Mouse (Mus musculus): ENCODE data around the gene Ttc29. TPM values are rescaled to one million over a fixed set of nuclear protein-coding genes. Genes with fewer than 3 reads are reported as not detected.

Ttc29 gene
- total RNA-seq, 4 experiments from 2014 or later = not detected

DNA sequence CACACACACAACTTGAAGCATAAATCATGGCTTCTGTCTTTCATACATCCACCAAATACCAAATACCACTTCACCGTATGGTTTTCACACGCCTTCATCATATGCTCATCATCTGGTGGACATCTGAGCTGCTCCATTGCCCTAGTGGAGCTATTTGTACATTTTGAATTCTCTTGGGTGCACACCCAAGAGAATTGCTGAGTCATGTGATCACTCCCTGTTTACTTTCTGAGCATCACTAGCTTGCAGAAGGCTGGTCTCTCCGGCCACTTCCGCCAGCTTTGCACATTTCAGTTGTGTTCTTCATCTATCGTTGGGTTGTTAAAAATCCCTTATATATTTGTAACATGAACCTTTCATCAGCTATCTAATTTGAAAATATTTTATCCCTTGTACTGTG is 65.5 kb downstream of the Ttc29 start:
- no peak for DNase-seq (ENCODE audit: low spot score)

DNA sequence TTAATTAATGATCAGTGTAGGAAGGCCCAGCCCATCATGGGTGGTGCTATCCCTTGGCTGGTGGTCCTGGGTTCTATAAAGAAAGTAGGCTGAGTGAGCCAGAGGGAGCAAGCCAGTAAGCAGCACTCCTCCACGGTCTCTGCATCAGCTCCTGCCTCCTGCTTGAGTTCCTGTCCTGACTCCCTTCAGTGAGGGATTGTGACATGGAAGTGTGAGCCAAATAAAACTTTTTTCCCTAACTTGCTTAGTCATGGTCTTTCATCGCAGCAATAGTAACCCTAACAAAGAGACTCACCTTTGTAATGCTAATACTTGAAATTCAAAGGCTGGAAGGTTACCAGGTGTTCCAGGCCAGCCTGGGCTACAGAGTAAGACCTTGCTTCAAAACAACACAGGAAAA is 71.7 kb downstream of the Ttc29 start:
- no peak for DNase-seq (ENCODE audit: low spot score)

DNA sequence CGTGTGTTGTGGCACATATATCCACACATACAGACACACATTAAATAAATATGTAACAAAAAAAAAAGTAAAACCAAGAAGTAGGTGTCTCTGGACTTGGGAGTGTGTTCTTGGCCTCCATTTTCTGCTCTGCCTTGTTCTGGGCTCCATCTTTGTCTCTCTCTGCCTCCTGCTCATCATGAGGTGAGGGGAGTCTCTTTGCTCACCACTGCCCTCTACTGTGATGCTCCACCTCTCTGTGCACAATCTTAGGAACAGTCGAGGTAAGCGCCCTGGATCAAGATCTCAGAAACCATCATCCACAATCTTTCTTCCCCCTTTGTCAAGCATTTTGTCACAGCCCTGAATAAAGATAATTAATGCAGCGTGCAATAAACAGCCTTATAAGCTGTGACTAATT is 72.3 kb downstream of the Ttc29 start:
- DNase-seq (ENCODE audit: low spot score) = no peak

DNA sequence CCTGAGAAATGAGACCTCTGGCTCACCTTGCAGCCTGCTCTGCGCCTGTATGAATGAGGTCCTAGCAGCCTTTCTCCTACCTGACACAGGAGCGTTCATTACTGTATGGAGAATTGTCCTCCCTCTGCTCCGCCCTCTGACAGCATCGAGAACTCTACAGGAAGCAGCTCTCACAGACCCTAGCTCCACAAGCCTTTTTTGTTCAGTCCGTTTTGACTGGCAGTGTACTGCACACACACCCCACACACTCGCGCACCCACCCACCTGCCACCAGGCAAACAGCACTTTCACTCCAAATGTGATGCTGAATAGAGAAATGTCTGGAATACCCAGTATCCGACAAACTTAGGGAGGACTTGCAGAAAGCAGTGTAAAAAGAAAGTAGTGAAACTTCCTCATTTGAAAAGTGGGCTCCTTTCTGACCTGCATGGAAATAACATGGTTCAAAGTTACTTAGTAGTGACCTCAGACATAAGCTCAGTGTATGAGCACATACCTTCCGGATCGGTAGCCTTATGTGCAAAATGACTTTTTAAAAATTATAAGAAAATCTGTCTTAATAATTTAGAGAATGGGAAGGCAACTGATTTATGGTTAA is 76.4 kb downstream of the Ttc29 start:
- DNase-seq (ENCODE audit: low spot score) = no peak

DNA sequence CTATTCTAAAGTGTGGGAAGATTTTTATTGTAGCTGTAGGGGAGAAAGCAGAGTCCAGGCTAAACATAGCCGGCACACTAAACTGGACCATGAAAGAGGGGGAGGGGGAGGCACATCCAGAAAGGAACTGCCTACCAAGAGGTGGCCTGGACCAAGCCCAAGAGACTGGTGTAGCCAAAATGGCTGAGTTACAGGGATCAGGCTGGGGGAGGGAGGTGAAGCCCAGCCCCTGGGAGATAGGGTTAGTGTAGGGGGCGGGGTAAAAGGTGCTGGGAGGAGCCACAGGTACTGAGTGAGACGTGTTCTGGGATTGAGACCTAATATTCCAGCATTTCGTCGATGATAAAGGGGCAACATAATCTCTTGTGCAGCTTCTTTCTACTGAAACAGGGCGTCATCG is 77.2 kb downstream of the Ttc29 start:
- no peak for DNase-seq (ENCODE audit: low spot score)

DNA sequence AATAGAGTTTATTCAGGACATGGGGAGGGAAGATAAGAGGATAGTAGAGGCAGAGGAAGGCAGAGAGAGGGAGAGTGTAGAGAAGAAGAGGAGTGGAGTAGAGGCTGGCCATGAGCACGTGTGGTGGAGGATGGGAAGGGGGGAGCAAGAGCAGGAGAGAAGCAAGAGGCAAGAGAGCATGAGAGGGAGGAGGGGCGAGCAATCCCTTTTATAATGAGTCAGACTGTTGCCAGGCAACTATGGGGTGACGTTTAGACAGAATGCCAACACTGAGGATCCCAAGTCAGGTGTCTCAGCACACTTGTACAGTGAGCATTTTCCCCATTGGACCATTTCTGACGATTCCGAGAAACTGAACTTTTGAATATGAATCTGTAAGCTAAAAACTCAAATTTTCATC is 82.4 kb downstream of the Ttc29 start:
- no peak for DNase-seq (ENCODE audit: low spot score)

DNA sequence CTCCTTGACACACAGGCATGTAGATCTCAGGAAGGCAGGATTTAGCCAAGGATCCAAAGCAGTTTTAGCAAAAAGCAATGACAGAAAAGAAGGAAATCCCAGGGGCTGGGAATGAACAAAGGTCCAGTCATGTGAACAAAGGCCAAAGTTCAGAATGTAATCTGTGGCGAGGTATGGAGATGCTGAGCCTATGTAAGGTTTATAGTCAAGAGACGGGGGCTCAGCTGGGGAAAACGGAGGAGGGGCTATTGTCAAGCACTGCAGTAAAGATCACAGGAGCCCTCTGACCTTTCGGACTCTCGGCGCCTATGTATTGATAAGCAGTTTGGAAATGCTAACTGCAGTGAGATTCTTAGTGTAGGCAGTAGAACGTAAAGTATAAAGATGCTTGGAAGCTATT is 90.5 kb downstream of the Ttc29 start:
- no peak for DNase-seq (ENCODE audit: low spot score)

DNA sequence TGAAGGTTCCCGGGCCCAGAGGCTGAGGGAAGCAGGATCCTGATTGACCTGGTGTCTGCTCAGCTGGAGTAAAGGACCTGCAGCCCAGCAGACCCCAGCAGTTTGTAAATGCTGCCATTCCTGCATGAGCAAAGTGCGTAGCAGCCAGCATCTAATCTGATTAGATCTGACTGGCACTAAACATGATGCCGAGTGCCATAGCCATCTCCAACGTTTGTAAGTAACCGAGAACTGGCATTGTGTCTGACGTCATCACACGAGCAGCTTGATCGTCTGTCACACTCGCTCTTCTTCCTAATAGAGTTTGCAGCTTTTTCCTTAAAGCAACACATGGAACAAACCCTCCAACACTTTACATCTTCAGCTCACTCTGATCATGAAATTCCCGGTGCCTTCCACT is 93.5 kb downstream of the Ttc29 start:
- DNase-seq (ENCODE audit: low spot score) = no peak

DNA sequence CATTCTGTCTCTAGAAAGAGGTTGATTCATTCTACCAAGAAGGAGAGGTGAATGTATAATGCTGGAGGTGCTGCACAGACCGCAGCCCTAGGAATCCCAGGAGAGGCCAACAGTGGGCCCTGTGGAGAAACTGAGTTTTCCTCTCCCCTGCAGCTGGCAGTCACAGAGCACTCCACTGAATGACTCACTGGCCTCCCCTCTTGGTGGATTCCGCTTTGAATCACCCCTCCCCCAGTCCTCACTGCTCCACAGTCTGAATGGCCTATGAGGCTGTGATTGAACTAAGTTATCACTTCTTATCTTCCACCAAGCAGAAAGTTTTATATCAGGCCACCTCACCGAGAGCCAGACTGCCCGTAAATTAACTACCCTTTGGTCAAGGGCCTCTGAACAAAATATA is 94.0 kb downstream of the Ttc29 start:
- DNase-seq (ENCODE audit: low spot score) = no peak

DNA sequence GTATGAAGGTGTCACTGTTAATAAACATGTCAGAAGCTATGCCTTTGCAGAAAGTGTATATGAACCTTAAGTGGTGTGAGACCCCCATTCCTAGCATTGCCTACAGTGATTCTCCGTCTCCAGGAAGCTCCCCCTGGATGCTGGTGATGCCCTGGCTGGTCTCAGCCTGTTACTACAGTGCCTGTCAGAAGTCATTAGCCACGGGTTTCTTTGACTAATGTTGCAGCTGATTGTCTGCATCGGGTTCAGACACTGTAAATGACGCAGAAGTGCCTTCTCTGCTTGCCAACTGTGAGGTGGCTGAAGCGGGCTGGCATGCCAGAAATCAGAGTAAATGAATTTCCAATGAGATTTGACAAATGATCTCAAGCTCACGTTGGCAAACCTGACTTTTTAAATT is 96.4 kb downstream of the Ttc29 start:
- no peak for DNase-seq (ENCODE audit: low spot score)

DNA sequence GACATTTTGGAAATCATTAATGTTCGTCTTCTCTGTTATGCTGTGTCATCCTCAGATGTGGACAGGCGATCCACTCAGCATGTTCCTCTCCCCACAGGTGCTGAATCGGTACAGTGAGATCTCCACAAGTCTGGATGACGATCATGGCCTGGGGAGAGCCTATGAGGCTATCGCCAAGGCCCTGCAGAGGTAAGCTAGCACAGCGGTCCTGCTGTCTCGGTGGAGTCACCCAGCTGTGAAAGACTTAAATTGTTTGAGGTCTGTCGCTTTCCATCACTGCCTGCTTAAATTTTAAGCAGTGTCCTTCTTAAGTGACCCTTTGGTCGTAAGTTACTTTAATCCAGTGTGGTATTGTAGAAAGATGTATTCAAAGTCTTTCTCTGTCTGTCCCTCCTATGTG is 102.5 kb downstream of the Ttc29 start:
- DNase-seq (ENCODE audit: low spot score) = no peak

DNA sequence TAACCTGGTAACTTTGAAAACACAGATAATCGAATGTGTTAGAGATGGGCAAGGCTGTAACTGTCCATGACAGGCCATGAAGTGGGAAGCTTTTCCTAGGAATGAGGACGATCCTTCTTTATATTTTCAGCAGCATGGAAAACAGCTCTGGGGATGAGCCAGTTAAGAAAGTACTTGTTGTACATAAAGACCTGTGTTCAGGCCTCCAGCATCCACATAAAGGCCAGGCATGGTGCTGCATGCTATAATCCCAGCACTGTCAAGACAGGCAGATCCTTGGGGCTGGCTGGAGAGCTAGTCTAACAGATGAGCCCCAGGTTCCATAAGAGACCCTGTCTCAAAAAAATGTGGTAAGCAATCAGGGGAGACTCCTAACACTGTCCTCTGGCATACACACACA is 104.6 kb downstream of the Ttc29 start:
- DNase-seq (ENCODE audit: low spot score) = no peak

DNA sequence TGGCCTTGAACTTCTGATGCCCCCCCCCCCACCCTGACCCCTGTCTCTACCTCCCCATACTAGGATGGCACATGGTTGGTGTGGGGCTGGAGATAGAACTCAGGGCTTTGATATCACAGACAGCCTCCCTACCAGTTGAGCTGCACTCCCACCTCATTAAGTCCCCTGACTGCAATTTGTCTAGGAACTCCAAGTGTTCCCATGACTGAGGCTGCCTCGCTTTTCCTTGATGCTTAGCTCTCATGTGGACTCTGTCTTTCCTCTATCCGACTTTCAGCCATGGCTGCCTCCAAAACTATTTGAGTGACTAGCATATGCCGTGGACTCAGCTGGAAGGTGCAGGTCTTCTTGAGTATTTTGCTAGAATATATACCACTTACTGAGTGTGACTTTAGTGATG is 110.3 kb downstream of the Ttc29 start:
- no peak for DNase-seq (ENCODE audit: low spot score)

DNA sequence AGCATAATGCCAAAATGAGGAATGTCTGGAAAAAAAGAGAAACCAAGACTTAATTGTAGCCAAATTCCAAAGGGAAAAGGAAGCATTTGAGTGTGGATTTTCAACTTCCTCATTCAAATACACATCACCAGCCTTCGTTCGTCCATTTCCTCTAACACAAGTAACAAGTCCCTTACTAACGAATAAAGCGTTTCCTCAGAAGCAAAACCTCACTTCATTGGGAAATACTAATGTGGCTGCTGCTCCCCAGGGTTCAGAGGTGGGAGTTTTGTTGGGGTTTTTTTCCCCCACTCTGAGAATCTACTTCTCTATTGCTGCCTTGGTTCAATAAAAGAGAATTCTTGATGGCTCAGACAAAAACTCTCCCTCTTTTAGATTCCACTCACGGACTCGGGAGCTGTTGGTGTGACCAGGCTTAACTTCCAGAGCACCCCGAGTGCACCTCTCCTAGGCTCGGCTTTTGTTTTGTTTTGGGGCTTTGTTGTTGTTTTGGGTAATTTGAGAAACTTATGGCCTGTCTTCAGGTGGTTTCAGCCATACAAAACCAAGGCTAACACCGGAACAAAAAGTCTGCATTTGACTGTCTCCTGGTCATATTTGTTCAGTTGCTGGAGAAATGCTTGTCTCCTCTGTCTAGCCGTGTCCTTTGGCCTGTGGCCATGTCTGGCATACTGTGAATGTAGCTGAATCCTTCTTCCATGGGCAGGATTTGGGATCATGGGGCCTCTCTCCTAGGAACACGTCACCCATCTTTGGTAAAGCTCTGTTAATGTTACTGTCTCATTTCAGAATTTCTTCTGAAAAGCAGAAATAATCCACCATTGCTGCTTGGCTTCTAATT is 127.8 kb downstream of the Ttc29 start:
- DNase-seq (ENCODE audit: low spot score) = no peak

DNA sequence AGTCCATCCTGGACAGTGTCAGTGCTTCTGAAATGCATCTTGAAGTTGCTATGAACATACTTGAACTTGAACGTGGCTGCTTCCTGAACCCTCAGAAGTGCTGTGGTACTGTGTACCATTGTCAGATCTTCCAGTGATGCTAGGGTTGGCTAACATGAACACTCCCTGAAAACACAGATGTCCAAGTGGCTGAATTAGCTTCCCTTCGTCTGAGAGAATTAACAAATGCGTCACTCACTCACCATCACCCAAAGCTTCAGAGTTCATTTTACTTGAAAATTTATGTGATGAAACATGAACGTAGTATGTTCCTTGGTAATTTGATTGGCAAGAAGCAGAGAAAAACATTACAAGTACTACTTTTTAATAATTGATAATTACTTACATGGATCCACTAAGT is 129.1 kb downstream of the Ttc29 start:
- DNase-seq (ENCODE audit: low spot score) = no peak

DNA sequence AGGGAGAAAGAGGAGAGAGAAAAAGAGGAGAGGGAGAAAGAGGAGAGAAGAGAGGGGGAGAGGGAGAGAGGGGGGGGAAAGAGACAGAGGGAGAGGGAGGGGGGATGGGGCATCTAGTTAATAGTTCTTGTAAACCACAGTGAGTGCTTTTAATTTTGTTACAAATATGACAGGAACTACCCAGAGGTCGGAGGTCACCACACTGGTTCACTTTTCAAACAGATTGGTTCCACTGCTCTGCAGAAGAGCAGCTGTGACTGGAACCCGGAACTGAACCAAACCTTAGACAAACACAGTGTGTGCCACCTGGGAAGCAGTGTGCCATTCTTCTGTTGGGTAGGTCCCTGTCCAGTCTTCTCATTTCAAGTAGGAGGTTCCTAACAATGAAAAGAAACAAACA is 130.9 kb downstream of the Ttc29 start:
- DNase-seq (ENCODE audit: low spot score) = no peak

DNA sequence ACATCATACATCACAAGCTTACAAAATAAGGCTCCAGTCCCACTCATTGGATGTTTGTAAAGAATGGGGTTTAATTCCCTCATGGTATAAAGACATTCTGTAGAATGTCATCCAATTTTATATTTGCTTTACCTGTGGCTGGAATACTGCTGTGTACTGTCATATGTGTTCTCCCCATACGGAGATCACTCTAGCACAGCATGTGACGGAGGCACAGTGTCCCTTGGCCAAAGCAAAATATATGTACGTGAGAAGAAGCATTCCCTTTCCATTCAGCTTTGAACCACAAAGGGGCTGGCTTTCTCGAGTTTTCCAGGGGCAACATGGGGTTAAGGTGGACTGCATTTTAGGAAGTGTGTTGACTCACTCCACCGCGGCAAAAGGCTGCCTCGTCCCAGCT is 132.6 kb downstream of the Ttc29 start:
- DNase-seq (ENCODE audit: low spot score) = no peak

DNA sequence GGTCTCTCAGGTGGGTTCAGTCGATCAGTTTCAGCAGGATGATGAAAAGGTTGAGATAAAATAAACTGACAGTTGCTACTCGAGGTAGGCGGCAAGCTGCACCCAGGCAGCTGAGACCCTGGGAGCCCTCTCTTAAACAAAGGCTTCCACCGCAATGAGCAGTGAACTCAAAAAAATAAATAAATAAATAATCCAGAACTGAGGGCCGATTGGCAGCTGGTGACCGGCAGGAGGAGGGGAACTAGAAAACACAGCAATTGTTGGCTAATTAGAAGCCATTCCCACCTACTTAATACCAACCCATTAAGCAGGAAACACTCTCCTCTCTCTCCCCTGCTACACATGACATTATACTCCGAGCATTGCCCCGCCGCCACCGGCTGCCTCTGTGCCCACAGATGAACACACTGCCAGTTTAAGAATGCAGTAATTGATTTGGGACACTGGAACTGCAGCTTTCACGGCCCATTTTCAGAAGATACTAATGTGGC is 133.1 kb downstream of the Ttc29 start:
- no peak for DNase-seq (ENCODE audit: low spot score)

DNA sequence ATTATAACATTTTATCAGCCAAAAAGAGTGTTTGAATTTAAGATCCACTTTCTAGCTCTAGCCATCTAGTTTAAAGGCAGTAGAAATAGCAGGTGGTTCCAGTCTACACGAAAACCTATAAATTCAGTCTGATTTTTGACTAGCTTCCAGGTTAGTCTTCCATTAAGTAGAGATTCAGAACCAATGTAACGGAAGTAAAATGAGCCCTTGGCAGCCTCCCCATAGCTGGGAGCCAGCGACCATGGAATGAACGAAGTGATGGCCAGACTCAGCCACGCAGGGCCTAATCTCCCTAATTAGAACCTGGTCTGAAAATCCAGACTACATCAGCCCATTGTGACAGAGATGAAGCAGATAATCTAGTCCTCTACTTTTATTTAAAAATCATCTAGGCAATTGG is 140.8 kb downstream of the Ttc29 start:
- DNase-seq (ENCODE audit: low spot score) = no peak

DNA sequence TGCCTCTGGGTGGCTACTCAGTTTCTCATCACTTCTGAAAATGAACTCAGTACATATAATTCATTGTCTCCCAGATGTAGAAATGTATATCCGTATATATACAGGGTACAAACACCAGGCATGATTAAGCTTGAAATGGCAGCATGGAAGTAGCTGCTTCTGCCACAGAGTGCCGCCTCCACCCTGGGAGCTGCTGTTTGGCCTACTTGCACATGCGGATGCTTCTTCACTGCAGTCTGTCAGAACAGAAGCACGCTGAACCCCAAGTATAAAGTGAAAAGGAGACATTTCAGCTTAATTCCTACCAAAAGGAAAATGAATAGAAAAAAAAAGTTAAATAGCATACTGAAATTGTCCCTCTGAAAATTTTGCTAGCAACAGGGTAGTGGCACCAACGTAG is 141.7 kb downstream of the Ttc29 start:
- DNase-seq (ENCODE audit: low spot score) = no peak

DNA sequence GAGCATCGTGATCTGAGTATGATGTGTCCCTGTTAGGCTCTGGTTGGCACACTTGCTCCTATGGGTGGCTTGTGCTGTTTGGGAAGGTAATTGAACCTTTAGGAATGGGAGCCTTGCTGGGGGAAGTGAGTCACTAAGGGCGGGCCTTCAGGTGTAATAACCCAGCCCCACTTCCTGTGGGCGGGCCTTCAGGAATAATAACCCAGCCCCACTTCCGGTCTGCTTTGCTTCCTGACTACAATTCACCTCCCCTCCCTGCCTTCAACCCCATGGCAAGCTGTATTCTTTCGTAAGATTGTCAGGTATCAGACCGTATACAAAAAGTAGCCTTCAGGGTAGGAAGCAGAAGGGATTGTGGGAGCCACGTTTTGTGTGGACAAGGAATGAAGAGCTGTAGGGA is 177.7 kb downstream of the Ttc29 start:
- no peak for DNase-seq (ENCODE audit: low spot score)

DNA sequence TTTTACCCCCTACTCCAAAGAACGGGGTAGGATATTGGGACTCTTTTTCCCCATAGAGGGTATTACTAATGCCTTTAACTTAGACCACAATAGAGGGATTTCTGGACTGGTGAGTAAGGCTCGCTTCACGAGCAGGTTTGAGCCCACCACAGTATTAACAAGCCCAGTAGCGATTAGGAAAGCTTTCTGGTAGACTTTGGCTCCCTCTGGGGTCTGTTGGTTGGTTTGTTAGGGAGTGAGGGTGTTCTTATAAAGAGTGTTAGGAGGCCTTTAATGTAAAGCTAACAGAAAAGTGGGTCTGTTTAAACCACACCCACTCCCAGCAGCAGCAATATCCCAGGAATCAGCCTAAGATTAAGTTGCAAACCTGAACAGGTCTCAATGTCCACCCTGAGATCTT is 206.2 kb downstream of the Ttc29 start:
- DNase-seq (ENCODE audit: low spot score) = no peak

DNA sequence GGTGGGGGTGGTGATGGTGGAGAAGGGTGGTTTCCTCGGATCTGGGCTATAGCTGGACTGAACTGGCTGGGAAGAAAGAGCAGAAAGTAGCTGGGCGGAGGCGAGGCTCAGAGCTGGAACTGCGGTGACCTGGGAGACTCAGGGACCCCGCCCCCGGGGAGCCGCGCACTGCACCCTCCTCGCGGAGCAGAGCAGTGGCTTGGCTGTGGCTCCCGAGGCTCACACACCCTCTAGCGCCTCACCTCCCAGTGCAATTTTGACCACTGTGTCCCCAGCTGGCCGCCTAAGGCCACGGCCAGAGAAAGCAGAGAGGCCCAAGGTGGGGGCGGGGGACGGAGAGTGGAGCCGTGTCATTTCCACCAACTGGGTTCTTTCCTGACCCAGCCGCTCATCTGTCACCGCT is 207.0 kb downstream of the Ttc29 start:
- DNase-seq (ENCODE audit: low spot score) = no peak

DNA sequence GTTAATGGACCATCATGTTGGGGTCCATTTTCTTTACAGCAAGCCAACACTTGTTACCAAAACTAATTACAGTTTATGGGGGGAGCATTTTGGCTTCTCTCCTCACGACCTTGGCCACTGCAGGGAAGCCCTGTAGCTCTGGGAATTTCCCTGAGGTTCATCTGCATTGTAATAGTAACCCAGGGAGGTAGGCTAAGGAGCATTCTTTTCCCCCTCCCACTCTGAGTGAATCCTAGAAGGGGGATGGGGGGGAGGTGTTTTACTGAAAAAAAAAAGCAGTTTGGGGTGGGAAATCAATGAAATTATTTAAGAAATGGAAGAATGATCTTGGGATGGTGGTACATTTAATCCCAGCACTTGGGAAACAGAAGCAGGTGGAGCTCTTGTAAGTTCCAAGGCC is 210.8 kb downstream of the Ttc29 start:
- no peak for DNase-seq (ENCODE audit: low spot score)

Data from heart, adult 8-10 months (tissue).